Mouse (Mus musculus) forebrain, postnatal 0 days (tissue): Measurements from ENCODE around the gene Epgn. TPM values are rescaled to one million over a fixed set of nuclear protein-coding genes. Genes with fewer than 3 reads are reported as not detected.

Experiments
- ATAC-seq: fragments of 200-750 bp; cut with Nextera tagmentation; 2 replicates; pipeline ENCODE4 v1.8.0; 2017; ENCODE audit warnings: mild to moderate bottlenecking, moderate library complexity
- DNase-seq: peaks from one replicate; pipeline ENCODE4 v3.0.0-alpha.2; 2015
- H3K27ac ChIP-seq: fragments of 300-500 bp; sonication (generic); 2 replicates; pipeline ENCODE4 v1.5.1; 2014; ENCODE audit warnings: low read depth, mild to moderate bottlenecking, antibody characterized with exemption, low read length, moderate library complexity, mixed read lengths
- H3K27me3 ChIP-seq: fragments of 300-500 bp; sonication (generic); 2 replicates; pipeline ENCODE4 v1.6.1; 2014; ENCODE audit warnings: mild to moderate bottlenecking, low read length, mixed read lengths; ENCODE audit not compliant: insufficient read depth
- H3K36me3 ChIP-seq: fragments of 300-500 bp; sonication (generic); 2 replicates; pipeline ENCODE4 v1.6.1; 2014; ENCODE audit warnings: mild to moderate bottlenecking, moderate library complexity; ENCODE audit not compliant: insufficient read depth
- H3K4me1 ChIP-seq: fragments of 300-500 bp; sonication (generic); 2 replicates; pipeline ENCODE4 v1.6.1; 2014; ENCODE audit warnings: antibody characterized with exemption; ENCODE audit not compliant: insufficient read depth
- H3K4me2 ChIP-seq: fragments of 300-500 bp; sonication (generic); 2 replicates; pipeline ENCODE4 v1.6.1; 2014; ENCODE audit warnings: low read depth, mild to moderate bottlenecking, moderate library complexity
- H3K4me3 ChIP-seq: fragments of 300-500 bp; sonication (generic); 2 replicates; pipeline ENCODE4 v1.5.1; 2014; ENCODE audit warnings: low read depth, low read length, mixed read lengths
- H3K9ac ChIP-seq: fragments of 300-500 bp; sonication (generic); 2 replicates; pipeline ENCODE4 v1.6.1; 2014; ENCODE audit warnings: mild to moderate bottlenecking
- H3K9me3 ChIP-seq: fragments of 300-500 bp; sonication (generic); 2 replicates; pipeline ENCODE4 v1.6.1; 2016; ENCODE audit warnings: low read length
- CTCF ChIP-seq: sonication (generic); IDR thresholded peaks from 2 replicates; pipeline ENCODE4 v1.5.1; 2016; ENCODE audit warnings: antibody characterized with exemption, control low read depth, low read depth
- WGBS: fragments of 180-500 bp; shearing (Covaris S2); extraction: QIAGEN DNeasy Blood & Tissue Kit; methylation state at CpG from one replicate; pipeline ENCODE4 v1.1.7; 2014; 5-methylcytosine and 5-hydroxymethylcytosine counted together
- polyA plus RNA-seq: library from polyadenylated mRNA; unstranded; fragments of >200 nt; fragmentation: Nextera tagmentation; extraction: Ambion mirVana; gene quantifications from 2 replicates; pipeline ENCODE4 v1.2.1, GENCODE M21; 2015
- total RNA-seq: library from RNA; depleted of rRNA; stranded (reverse); fragments of >200 nt; gene quantifications from 2 replicates; pipeline ENCODE4 v1.2.3, GENCODE M21; 2014

The Epgn gene
- total and polyA plus RNA-seq, 2 experiments from 2014 or later: 0.08 to 0.52 TPM

DNA sequence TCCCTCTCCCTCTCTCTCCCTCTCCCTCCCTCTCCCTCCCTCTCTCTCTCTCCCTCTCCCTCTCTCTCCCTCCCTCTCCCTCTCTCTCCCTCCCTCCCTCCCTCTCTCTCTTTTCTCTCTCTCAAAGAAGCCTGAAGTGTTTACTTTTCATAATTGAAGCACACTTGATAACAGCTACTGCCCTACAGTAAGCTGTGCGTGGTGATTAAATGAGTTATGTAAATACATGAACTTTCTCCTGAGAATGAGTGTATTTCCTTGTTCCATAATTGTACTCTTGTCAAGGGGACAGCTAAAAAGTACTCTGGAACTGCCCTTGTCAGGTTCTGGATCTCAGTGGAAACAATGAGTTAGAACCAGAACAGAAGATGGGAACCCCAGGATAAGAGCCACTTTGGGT, 576 bp downstream of the Epgn start:
- WGBS: 62% methylated on average over 1 of the region's 1 CpGs
- Histone ChIP-seq H3K9ac (no peak overlapping the region), H3K4me3 (no peak overlapping the region), H3K36me3 (no peaks in the 10 kb centered on the region), H3K27ac (no peak overlapping the region), H3K9me3 (no peaks in the 10 kb centered on the region), H3K27me3 (no peaks in the 10 kb centered on the region), H3K4me2 (no peak overlapping the region), H3K4me1 (no peaks in the 10 kb centered on the region)
- no peak for DNase-seq
- no peak for TF ChIP-seq CTCF
- ATAC-seq: no peak

DNA sequence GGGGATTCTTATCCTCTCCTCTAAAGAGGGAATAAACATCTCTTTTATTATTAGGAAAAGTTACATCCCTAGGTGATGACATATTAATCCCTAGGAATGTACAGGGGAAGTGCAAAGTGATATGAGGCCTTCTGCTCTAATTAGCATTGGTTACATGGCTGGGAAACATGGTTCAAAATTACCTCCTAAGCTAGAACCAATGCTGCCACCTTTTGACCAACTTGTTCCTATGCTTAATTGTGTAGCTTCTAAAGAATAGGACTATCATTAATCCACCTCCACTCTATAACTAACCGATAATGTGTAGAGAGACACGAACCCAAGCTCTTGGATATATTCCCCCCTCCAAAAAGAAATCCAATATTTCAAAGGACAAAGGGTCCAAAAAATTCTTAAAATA, 3.4 kb downstream of the Epgn start:
- no peaks in the 10 kb centered on the region for H3K9me3 ChIP-seq
- no peak overlapping the region for H3K9ac ChIP-seq
- no peak overlapping the region for H3K4me2 ChIP-seq
- no peak for DNase-seq
- H3K27ac ChIP-seq: no peak overlapping the region
- 91% methylated on average over 2 of the region's 2 CpGs for WGBS
- H3K36me3 ChIP-seq: no peaks in the 10 kb centered on the region
- ATAC-seq: no peak
- H3K4me3 ChIP-seq: no peak overlapping the region
- H3K4me1 ChIP-seq: no peaks in the 10 kb centered on the region
- no peaks in the 10 kb centered on the region for H3K27me3 ChIP-seq
- TF ChIP-seq CTCF: no peak

GRCm38 (mm10) chr5:91035341-91035740, 8.1 kb downstream of the Epgn start:
- TF ChIP-seq CTCF: no peak
- H3K4me2 ChIP-seq: no peak overlapping the region

GRCm38 (mm10) chr5:91036628-91037027, 9.4 kb downstream of the Epgn start:
- ATAC-seq (no peak), DNase-seq (no peak)
- Histone ChIP-seq H3K4me1 (no peaks in the 10 kb centered on the region), H3K4me2 (no peak overlapping the region), H3K9me3 (no peaks in the 10 kb centered on the region), H3K9ac (no peak overlapping the region), H3K27ac (no peak overlapping the region), H3K36me3 (no peaks in the 10 kb centered on the region), H3K27me3 (no peaks in the 10 kb centered on the region), H3K4me3 (no peak overlapping the region)
- TF ChIP-seq CTCF: no peak
- 82% methylated on average over 4 of the region's 4 CpGs for WGBS

More at GRCm38 (mm10) chr5:91035341-91035740, 8.1 kb downstream of the Epgn start:
- no peak for DNase-seq
- H3K9me3 ChIP-seq: no peaks in the 10 kb centered on the region
- H3K4me3 ChIP-seq: no peak overlapping the region
- WGBS: 92% methylated on average over 2 of the region's 2 CpGs
- H3K36me3 ChIP-seq: no peaks in the 10 kb centered on the region
- no peak overlapping the region for H3K9ac ChIP-seq
- H3K4me1 ChIP-seq: no peaks in the 10 kb centered on the region
- ATAC-seq: no peak
- H3K27me3 ChIP-seq: no peaks in the 10 kb centered on the region
- H3K27ac ChIP-seq: no peak overlapping the region

DNA sequence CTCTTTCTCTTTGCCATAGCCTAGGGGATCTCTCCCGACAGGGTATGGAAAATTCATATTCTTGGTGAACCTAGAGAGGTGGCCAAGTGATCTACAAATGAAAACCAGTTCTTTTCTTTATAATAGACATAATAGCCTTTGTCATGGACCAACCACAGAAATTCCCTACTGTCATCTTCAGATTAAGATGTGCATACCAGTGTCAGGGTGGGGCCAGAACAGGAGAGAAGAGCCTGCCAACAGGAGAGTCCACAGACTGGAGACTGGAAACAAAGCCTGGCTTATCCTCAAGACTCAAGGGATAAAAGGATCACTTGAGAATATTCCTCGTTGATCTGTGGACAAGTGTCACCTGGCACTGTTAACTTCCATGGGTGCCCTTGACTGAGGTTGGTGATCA, 10.5 kb downstream of the Epgn start:
- no peak for ATAC-seq
- no peak for DNase-seq
- H3K4me1 ChIP-seq: no peaks in the 10 kb centered on the region
- H3K9me3 ChIP-seq: no peaks in the 10 kb centered on the region
- H3K4me2 ChIP-seq: no peak overlapping the region
- H3K9ac ChIP-seq: no peak overlapping the region
- no peak overlapping the region for H3K27ac ChIP-seq
- H3K4me3 ChIP-seq: no peak overlapping the region
- no peak for TF ChIP-seq CTCF
- H3K27me3 ChIP-seq: no peaks in the 10 kb centered on the region
- H3K36me3 ChIP-seq: no peaks in the 10 kb centered on the region
- WGBS: 82% methylated on average over 2 of the region's 2 CpGs

DNA sequence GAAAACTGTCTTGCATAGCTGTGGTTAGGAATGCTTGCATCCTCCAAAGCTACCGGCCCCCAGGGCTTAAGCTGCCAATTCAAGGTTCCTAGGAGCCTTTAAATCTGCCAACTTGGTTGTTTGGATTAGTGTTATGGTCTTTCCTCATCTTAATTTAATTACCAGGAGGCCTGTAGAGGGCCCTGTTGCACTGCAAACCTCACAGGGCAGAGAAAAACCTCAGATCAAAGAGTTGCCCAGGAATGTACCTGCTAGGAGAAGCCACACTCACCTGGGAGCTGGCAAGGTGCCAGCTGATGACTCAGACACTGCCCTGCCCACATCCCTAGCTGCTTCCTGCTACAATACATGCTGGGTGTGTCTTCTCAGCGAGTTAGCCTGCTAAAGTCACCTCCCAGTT, 11.3 kb downstream of the Epgn start:
- DNase-seq: no peak

GRCm38 (mm10) chr5:91038963-91039362, 11.7 kb downstream of the Epgn start:
- no peak overlapping the region for H3K4me3 ChIP-seq
- no peak overlapping the region for H3K4me2 ChIP-seq
- H3K27me3 ChIP-seq: no peaks in the 10 kb centered on the region
- H3K4me1 ChIP-seq: no peaks in the 10 kb centered on the region
- no peak overlapping the region for H3K27ac ChIP-seq
- no peak for ATAC-seq
- no peak for DNase-seq
- 85% methylated on average over 2 of the region's 2 CpGs for WGBS
- H3K36me3 ChIP-seq: no peaks in the 10 kb centered on the region
- no peaks in the 10 kb centered on the region for H3K9me3 ChIP-seq
- no peak overlapping the region for H3K9ac ChIP-seq
- TF ChIP-seq CTCF: no peak

More for the DNA sequence above, 11.3 kb downstream of the Epgn start:
- ATAC-seq: no peak
- no peaks in the 10 kb centered on the region for H3K36me3 ChIP-seq
- no peaks in the 10 kb centered on the region for H3K27me3 ChIP-seq
- no peak overlapping the region for H3K27ac ChIP-seq
- no peak overlapping the region for H3K4me2 ChIP-seq
- no peaks in the 10 kb centered on the region for H3K9me3 ChIP-seq
- H3K9ac ChIP-seq: no peak overlapping the region
- TF ChIP-seq CTCF: no peak
- H3K4me1 ChIP-seq: no peaks in the 10 kb centered on the region
- H3K4me3 ChIP-seq: no peak overlapping the region
- 14% methylated on average over 2 of the region's 2 CpGs for WGBS

- DNase-seq (no peak), ATAC-seq (no peak)
- 76% methylated on average over 6 of the region's 6 CpGs for WGBS
- Histone ChIP-seq H3K27me3 (no peaks in the 10 kb centered on the region), H3K4me3 (no peak overlapping the region), H3K9me3 (no peaks in the 10 kb centered on the region), H3K27ac (no peak overlapping the region), H3K9ac (no peak overlapping the region), H3K4me1 (no peaks in the 10 kb centered on the region), H3K36me3 (no peaks in the 10 kb centered on the region), H3K4me2 (no peak overlapping the region)
- no peak for TF ChIP-seq CTCF
These were observed 20.7 kb downstream of the Epgn start for GRCm38 (mm10) chr5:91047987-91048386.
